In the genomic region with DNA sequence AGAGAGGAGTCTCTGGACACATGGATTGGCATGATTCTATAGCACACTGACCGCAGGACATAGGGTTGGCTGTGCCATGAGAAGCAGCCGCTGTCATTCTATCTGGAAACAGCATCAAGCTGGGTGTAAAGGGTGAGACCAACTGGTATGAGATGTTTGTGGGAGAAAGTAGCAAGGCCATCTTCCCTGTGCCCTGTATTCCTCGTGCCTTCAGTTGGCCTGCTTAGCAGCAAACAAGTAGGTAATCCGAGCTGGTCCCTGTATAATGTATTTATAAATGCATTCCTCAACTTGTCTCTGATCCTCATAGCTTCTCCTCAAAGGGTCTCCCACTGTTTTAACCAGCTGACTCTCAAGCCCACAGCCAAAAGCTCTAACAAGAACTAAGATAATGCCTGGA, we compare ENCODE assay signal across 14 mouse cellular contexts.
"Had no signal": no experiment of that assay in that cellular context is flagged by ENCODE, and none has a peak within 500 bp of the region (broad histone marks: within the 10 kb centered on the region; RNA-seq: fewer than 3 reads in every experiment).

No protein-coding gene starts in this region.

- H3K36me3 ChIP-seq: midbrain, embryonic 10.5 days; midbrain, embryonic 12.5 days; neural tube, embryonic 12.5 days had no signal

- H3K9me3 ChIP-seq: midbrain, embryonic 10.5 days; midbrain, embryonic 12.5 days; neural tube, embryonic 12.5 days had no signal

- H3K27ac ChIP-seq: midbrain, embryonic 10.5 days; midbrain, embryonic 12.5 days; neural tube, embryonic 12.5 days had no signal

- H3K27me3 ChIP-seq: neural tube, embryonic 12.5 days had no signal

- H3K9ac ChIP-seq: lung, embryonic 14.5 days; midbrain, embryonic 12.5 days; neural tube, embryonic 12.5 days had no signal

- DNase-seq: lung, adult 18-20 months; lung, embryonic 14.5 days; lung, postnatal 4 days; midbrain, embryonic 14.5 days; right cerebral cortex, adult 18-20 months; right cerebral cortex, postnatal 25 days; right cerebral cortex, postnatal 4 days; spleen, adult 18-20 months; thymus, adult 18-20 months; thymus, postnatal 14 days; thymus, postnatal 36 days had no signal

- H3K4me3 ChIP-seq: midbrain, embryonic 10.5 days; midbrain, embryonic 12.5 days; neural tube, embryonic 12.5 days had no signal

- H3K4me2 ChIP-seq: lung, embryonic 14.5 days; midbrain, embryonic 12.5 days; neural tube, embryonic 12.5 days had no signal
